Mouse (Mus musculus): Measurements from ENCODE around the gene Phc2. TPM values are rescaled to one million over a fixed set of nuclear protein-coding genes. Genes with fewer than 3 reads are reported as not detected.

The Phc2 gene
- polyA plus RNA-seq, 1 experiment, result 196 TPM

- peak; percentile 34 for DNase-seq (ENCODE audit: low read depth)
Measured at GRCm38 (mm10) chr4:128693207-128693606, 38.7 kb downstream of the Phc2 start.

GRCm38 (mm10) chr4:128694315-128694714 lies 39.8 kb downstream of the Phc2 start:
- no peak for DNase-seq (ENCODE audit: low read depth)
- TF ChIP-seq POLR2A (IDR thresholded peaks at IDR 0.05; ENCODE audit: borderline replicate concordance, extremely low read depth, insufficient read depth, insufficient read length, poor library complexity, severe bottlenecking) (no peak), CTCF (IDR thresholded peaks at IDR 0.05; ENCODE audit: borderline replicate concordance, extremely low read depth, insufficient read depth, insufficient read length) (no peak)

More at GRCm38 (mm10) chr4:128693207-128693606, 38.7 kb downstream of the Phc2 start:
- TF ChIP-seq CTCF (IDR thresholded peaks at IDR 0.05; ENCODE audit: borderline replicate concordance, extremely low read depth, insufficient read depth, insufficient read length) (no peak), POLR2A (IDR thresholded peaks at IDR 0.05; ENCODE audit: borderline replicate concordance, extremely low read depth, insufficient read depth, insufficient read length, poor library complexity, severe bottlenecking) (no peak)

- no peak for TF ChIP-seq CTCF (IDR thresholded peaks at IDR 0.05; ENCODE audit: borderline replicate concordance, extremely low read depth, insufficient read depth, insufficient read length)
- no peak for TF ChIP-seq POLR2A (IDR thresholded peaks at IDR 0.05; ENCODE audit: borderline replicate concordance, extremely low read depth, insufficient read depth, insufficient read length, poor library complexity, severe bottlenecking)
- peak; percentile 52 for DNase-seq (ENCODE audit: low read depth)
Measured at GRCm38 (mm10) chr4:128695149-128695548, 40.6 kb downstream of the Phc2 start.

DNA sequence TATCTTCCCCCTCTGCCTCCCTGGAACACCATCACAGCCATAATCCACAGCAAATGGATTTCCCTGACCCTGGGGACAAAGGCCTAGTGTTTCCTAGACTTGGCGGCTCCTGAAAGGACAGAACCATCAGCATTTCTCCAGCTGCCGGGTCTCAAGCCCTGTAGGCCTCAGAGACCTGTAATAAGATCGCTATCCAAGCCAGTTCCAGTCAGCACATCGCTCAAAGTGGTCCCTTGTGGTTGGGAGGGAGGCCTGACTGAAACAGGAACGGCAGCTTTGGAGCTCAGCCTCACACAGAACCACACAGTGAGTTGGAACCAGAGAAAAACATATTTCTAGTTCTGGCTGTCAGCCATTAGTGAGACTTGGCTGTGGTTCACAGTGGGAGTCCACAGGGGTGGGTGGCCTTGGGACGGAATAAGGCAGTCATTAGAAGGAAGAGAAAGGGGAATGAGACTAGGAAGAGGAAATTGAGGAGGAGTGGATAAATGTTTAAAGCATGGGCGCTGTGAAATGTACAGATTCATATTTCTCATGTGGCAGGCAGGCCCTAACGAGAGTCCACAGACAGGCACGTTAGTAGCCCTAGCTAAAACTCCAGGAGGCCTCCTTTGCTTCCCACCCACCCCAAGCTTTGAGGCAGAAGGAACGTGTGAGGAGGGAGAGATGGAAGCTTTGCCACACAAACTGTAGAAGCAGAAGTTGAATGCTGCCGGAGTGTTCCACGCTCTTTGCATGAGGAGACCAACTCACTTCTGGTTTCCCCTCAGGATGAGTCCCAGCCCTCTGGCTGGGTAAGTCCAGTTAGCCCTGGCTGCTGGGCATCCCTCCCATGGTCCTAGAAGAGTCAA lies 43.7 kb downstream of the Phc2 start:
- peak; percentile 73 for DNase-seq (ENCODE audit: low read depth)
- TF ChIP-seq POLR2A (IDR thresholded peaks at IDR 0.05; ENCODE audit: borderline replicate concordance, extremely low read depth, insufficient read depth, insufficient read length, poor library complexity, severe bottlenecking) (no peak), CTCF (IDR thresholded peaks at IDR 0.05; ENCODE audit: borderline replicate concordance, extremely low read depth, insufficient read depth, insufficient read length) (no peak)

DNA sequence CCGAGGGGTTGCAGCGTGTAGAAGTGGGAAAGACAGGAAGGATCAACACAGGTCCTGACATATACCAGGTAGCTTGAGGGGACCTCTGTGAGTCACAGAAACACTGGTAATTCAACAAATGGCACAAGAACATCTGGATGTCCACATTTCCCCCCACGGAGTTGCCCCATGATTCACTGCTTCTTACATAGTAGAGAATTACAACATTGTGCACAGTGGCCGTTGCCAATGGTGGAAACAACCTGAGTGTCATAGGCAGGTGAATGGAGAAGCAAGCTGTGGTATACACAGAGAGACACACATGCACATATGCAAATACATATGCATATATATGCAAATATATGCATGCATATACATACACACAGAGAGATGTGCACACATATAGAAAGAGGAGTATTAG lies 45.4 kb downstream of the Phc2 start:
- DNase-seq (ENCODE audit: low read depth), result no peak

GRCm38 (mm10) chr4:128700543-128700942 lies 46.0 kb downstream of the Phc2 start:
- peak; percentile 65 for DNase-seq (ENCODE audit: low read depth)
- TF ChIP-seq POLR2A (IDR thresholded peaks at IDR 0.05; ENCODE audit: borderline replicate concordance, extremely low read depth, insufficient read depth, insufficient read length, poor library complexity, severe bottlenecking) (no peak), CTCF (IDR thresholded peaks at IDR 0.05; ENCODE audit: borderline replicate concordance, extremely low read depth, insufficient read depth, insufficient read length) (peak; percentile 29; the same call in 1 of the 2 replicates)

More for the DNA sequence above, 45.4 kb downstream of the Phc2 start:
- no peak for TF ChIP-seq POLR2A (IDR thresholded peaks at IDR 0.05; ENCODE audit: borderline replicate concordance, extremely low read depth, insufficient read depth, insufficient read length, poor library complexity, severe bottlenecking)
- no peak for TF ChIP-seq CTCF (IDR thresholded peaks at IDR 0.05; ENCODE audit: borderline replicate concordance, extremely low read depth, insufficient read depth, insufficient read length)

DNA sequence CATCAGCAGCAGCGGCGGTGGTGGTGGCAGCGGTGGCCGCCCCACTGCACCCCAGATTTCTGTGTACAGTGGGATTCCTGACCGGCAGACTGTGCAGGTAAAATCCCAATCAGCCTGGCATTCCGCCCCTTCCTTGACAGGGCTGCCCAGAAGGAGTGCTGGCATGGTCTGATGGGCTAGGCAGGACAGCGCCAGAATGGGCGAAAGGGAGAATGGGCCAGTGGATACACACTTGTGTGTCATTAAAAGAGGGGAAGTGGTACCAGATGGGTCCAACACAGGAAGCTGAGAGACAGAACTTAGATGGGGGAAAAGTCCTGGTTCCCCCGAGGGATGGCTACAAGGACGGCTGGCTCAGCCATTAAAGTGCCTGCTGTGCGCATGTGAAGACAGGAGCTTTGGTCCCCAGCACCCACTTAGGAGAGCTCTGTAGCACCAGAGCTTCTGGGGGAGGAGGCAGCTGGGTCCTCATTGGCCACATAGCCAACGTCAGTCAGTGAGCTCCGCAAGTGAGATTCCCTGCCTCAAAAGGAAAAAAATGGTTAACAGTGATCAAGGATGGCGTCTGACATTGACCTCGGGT lies 50.7 kb downstream of the Phc2 start:
- DNase-seq (ENCODE audit: low read depth), result no peak
- TF ChIP-seq POLR2A (IDR thresholded peaks at IDR 0.05; ENCODE audit: borderline replicate concordance, extremely low read depth, insufficient read depth, insufficient read length, poor library complexity, severe bottlenecking) (no peak), CTCF (IDR thresholded peaks at IDR 0.05; ENCODE audit: borderline replicate concordance, extremely low read depth, insufficient read depth, insufficient read length) (no peak)

- peak; percentile 60; the same call in 1 of the 2 replicates for TF ChIP-seq CTCF (IDR thresholded peaks at IDR 0.05; ENCODE audit: borderline replicate concordance, extremely low read depth, insufficient read depth, insufficient read length)
- TF ChIP-seq POLR2A (IDR thresholded peaks at IDR 0.05; ENCODE audit: borderline replicate concordance, extremely low read depth, insufficient read depth, insufficient read length, poor library complexity, severe bottlenecking), result no peak
- peak; percentile 67 for DNase-seq (ENCODE audit: low read depth)
Measured at GRCm38 (mm10) chr4:128706626-128707025, 52.1 kb downstream of the Phc2 start.

- TF ChIP-seq POLR2A (IDR thresholded peaks at IDR 0.05; ENCODE audit: borderline replicate concordance, extremely low read depth, insufficient read depth, insufficient read length, poor library complexity, severe bottlenecking), result no peak
- no peak for TF ChIP-seq CTCF (IDR thresholded peaks at IDR 0.05; ENCODE audit: borderline replicate concordance, extremely low read depth, insufficient read depth, insufficient read length)
- DNase-seq (ENCODE audit: low read depth), result no peak
Measured at GRCm38 (mm10) chr4:128707384-128707783, 52.9 kb downstream of the Phc2 start.

- no peak for DNase-seq (ENCODE audit: low read depth)
- TF ChIP-seq CTCF (IDR thresholded peaks at IDR 0.05; ENCODE audit: borderline replicate concordance, extremely low read depth, insufficient read depth, insufficient read length), result no peak
- TF ChIP-seq POLR2A (IDR thresholded peaks at IDR 0.05; ENCODE audit: borderline replicate concordance, extremely low read depth, insufficient read depth, insufficient read length, poor library complexity, severe bottlenecking), result no peak
Measured at GRCm38 (mm10) chr4:128709061-128709780, 54.7 kb downstream of the Phc2 start.

DNA sequence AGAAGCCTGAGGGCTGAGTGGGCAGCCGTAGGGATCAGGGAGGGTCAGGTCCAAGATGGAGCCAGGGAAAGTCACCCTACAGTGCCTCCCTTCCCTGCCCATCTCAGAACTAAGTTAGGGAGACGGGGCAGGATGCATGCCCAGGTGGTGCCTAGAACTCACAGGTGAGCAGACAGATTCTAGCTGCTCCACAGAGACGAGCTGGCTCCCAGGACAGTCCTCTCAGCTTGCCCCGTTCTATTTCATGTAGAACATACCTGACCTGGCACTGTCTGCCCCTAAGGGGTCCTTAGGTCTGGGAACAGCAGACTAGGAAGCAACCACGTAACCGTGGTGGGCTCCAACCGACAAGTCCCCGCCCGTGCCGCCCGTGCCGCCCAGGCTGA lies 55.3 kb downstream of the Phc2 start:
- TF ChIP-seq CTCF (IDR thresholded peaks at IDR 0.05; ENCODE audit: borderline replicate concordance, extremely low read depth, insufficient read depth, insufficient read length) (no peak), POLR2A (IDR thresholded peaks at IDR 0.05; ENCODE audit: borderline replicate concordance, extremely low read depth, insufficient read depth, insufficient read length, poor library complexity, severe bottlenecking) (no peak)
- no peak for DNase-seq (ENCODE audit: low read depth)
